ENCODE assay signal across 23 mouse cellular contexts in the genomic region with DNA sequence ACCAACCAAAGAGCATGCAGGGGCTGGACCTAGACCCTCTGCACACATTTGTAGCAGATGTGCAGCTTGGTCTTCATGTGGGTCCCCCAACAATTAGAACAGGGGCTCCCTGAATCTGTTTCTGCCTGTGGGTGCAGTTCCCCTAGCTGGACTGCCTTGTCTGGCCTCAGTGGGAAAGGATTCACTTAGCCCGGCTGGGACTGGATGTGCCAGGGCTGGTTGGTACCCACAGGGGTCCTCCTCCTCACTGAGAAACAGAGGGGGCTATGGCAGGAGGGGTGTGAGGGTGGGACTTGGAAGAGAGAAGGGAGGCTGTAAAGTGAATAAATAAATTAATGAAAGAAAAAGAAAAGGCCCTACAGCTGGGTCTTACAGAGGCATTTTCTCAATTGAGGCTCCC.
DNase-seq lines count a peak whose midpoint lies in the region; ATAC-seq and TF ChIP-seq lines count a peak whose summit lies in the region.
"Had no signal": no experiment of that assay in that cellular context is flagged by ENCODE, and none has a peak within 500 bp of the region (broad histone marks: within the 10 kb centered on the region; RNA-seq: fewer than 3 reads in every experiment).

No protein-coding gene starts in this region.

- 0 out of 2 replicates have a peak overlapping the region, but pooled peaks have one; percentile 31 for H3K27ac ChIP-seq in forebrain, embryonic 15.5 days (replicated peaks)
- H3K27ac ChIP-seq in forebrain, embryonic 10.5 days: no peak overlapping the region
- no peak overlapping the region for H3K27ac ChIP-seq in midbrain, embryonic 15.5 days
- no peak overlapping the region for H3K27ac ChIP-seq in midbrain, embryonic 16.5 days (ENCODE audit: low read length)
- no peak overlapping the region for H3K27ac ChIP-seq in forebrain, postnatal 0 days (ENCODE audit: low read depth, low read length)
- H3K27ac ChIP-seq in gastrocnemius, adult 2 months: no peak overlapping the region
- H3K27ac ChIP-seq: embryonic facial prominence, embryonic 10.5 days; embryonic facial prominence, embryonic 13.5 days; heart, adult 2 months; heart, embryonic 10.5 days; hindbrain, embryonic 12.5 days; hindbrain, embryonic 15.5 days had no signal

- no peak overlapping the region for H3K4me3 ChIP-seq in forebrain, embryonic 15.5 days
- no peak overlapping the region for H3K4me3 ChIP-seq in forebrain, embryonic 10.5 days
- no peak overlapping the region for H3K4me3 ChIP-seq in midbrain, embryonic 15.5 days
- H3K4me3 ChIP-seq in midbrain, embryonic 16.5 days (ENCODE audit: low read depth, low read length): no peak overlapping the region
- H3K4me3 ChIP-seq in forebrain, postnatal 0 days (ENCODE audit: low read depth, low read length): no peak overlapping the region
- H3K4me3 ChIP-seq in gastrocnemius, adult 2 months: no peak overlapping the region
- H3K4me3 ChIP-seq: embryonic facial prominence, embryonic 10.5 days; embryonic facial prominence, embryonic 13.5 days; erythroblast, embryonic 14.5 days; heart, adult 2 months; heart, embryonic 10.5 days; hindbrain, embryonic 12.5 days; hindbrain, embryonic 15.5 days had no signal

- H3K9ac ChIP-seq in forebrain, embryonic 15.5 days (replicated peaks): no peak overlapping the region
- no peak overlapping the region for H3K9ac ChIP-seq in midbrain, embryonic 15.5 days
- no peak overlapping the region for H3K9ac ChIP-seq in midbrain, embryonic 16.5 days (ENCODE audit: low read depth, low read length)
- H3K9ac ChIP-seq in forebrain, postnatal 0 days: no peak overlapping the region
- H3K9ac ChIP-seq: embryonic facial prominence, embryonic 13.5 days; hindbrain, embryonic 12.5 days; hindbrain, embryonic 15.5 days had no signal

- H3K4me1 ChIP-seq in forebrain, embryonic 15.5 days: peaks cover 4% of the 10 kb centered on the region; the same call in 1 of the 2 replicates
- H3K4me1 ChIP-seq in forebrain, embryonic 10.5 days: no peaks in the 10 kb centered on the region
- peaks cover 5% of the 10 kb centered on the region for H3K4me1 ChIP-seq in midbrain, embryonic 15.5 days
- peaks cover 9% of the 10 kb centered on the region for H3K4me1 ChIP-seq in midbrain, embryonic 16.5 days (ENCODE audit: control insufficient read depth, insufficient read depth, low read length)
- no peaks in the 10 kb centered on the region for H3K4me1 ChIP-seq in forebrain, postnatal 0 days (ENCODE audit: insufficient read depth)
- H3K4me1 ChIP-seq: embryonic facial prominence, embryonic 10.5 days; embryonic facial prominence, embryonic 13.5 days; heart, embryonic 10.5 days; hindbrain, embryonic 12.5 days; hindbrain, embryonic 15.5 days had no signal

- DNase-seq in forebrain, embryonic 10.5 days (ENCODE audit: extremely low spot score, low spot score): no peak
- no peak for DNase-seq in forebrain, postnatal 0 days
- no peak for DNase-seq in gastrocnemius, adult 2 months
- DNase-seq: adrenal gland, adult 2 months; adrenal gland, postnatal 14 days; cerebellum, adult 11-12 months; cerebellum, adult 8-10 months; cerebellum, postnatal 10 days; cerebellum, postnatal 36 days; embryo, embryonic 11 days; gastrocnemius, postnatal 25 days; heart, adult 2 months had no signal

- intact Hi-C loops in gastrocnemius, adult 2 months (cut with DNase I): no loop called here

- no peaks in the 10 kb centered on the region for H3K36me3 ChIP-seq in forebrain, embryonic 15.5 days
- H3K36me3 ChIP-seq in forebrain, embryonic 10.5 days (replicated peaks): no peaks in the 10 kb centered on the region
- H3K36me3 ChIP-seq in midbrain, embryonic 15.5 days (replicated peaks): no peaks in the 10 kb centered on the region
- H3K36me3 ChIP-seq in midbrain, embryonic 16.5 days (ENCODE audit: control insufficient read depth, insufficient read depth, low read length): no peaks in the 10 kb centered on the region
- H3K36me3 ChIP-seq in forebrain, postnatal 0 days (ENCODE audit: insufficient read depth): no peaks in the 10 kb centered on the region
- H3K36me3 ChIP-seq: embryonic facial prominence, embryonic 10.5 days; heart, embryonic 10.5 days; hindbrain, embryonic 12.5 days; hindbrain, embryonic 15.5 days had no signal

- peak; percentile 55; the same call in 1 of the 2 replicates for ATAC-seq in forebrain, embryonic 15.5 days (replicated peaks)
- ATAC-seq in midbrain, embryonic 15.5 days (replicated peaks): 0 out of 2 replicates have a peak, but pooled peaks have one; percentile 54
- no peak for ATAC-seq in midbrain, embryonic 16.5 days
- ATAC-seq in forebrain, postnatal 0 days: peak; percentile 45
- ATAC-seq: CD4-positive, CD25-positive, alpha-beta regulatory T cell, adult 4 months; intestine, postnatal 0 days had no signal

- H3K27me3 ChIP-seq in forebrain, embryonic 15.5 days: no peaks in the 10 kb centered on the region
- no peaks in the 10 kb centered on the region for H3K27me3 ChIP-seq in forebrain, embryonic 10.5 days (ENCODE audit: poor library complexity, severe bottlenecking)
- no peaks in the 10 kb centered on the region for H3K27me3 ChIP-seq in midbrain, embryonic 15.5 days (replicated peaks)
- no peaks in the 10 kb centered on the region for H3K27me3 ChIP-seq in midbrain, embryonic 16.5 days (ENCODE audit: control insufficient read depth, insufficient read depth, low read depth, low read length)
- H3K27me3 ChIP-seq in forebrain, postnatal 0 days (ENCODE audit: insufficient read depth, low read length): no peaks in the 10 kb centered on the region
- H3K27me3 ChIP-seq: embryonic facial prominence, embryonic 13.5 days; hindbrain, embryonic 12.5 days; hindbrain, embryonic 15.5 days had no signal

- WGBS in forebrain, embryonic 15.5 days: 43% methylated on average over 1 of the region's 1 CpGs
- 76% methylated on average over 1 of the region's 1 CpGs for WGBS in forebrain, embryonic 10.5 days
- WGBS in midbrain, embryonic 15.5 days: 70% methylated on average over 1 of the region's 1 CpGs
- 73% methylated on average over 1 of the region's 1 CpGs for WGBS in midbrain, embryonic 16.5 days
- 45% methylated on average over 1 of the region's 1 CpGs for WGBS in forebrain, postnatal 0 days

- TF ChIP-seq CTCF in forebrain, postnatal 0 days (IDR thresholded peaks at IDR 0.05; ENCODE audit: low read depth): no peak
- TF ChIP-seq CTCF in gastrocnemius, adult 2 months (IDR thresholded peaks at IDR 0.05): no peak

- no peak overlapping the region for H3K4me2 ChIP-seq in forebrain, embryonic 15.5 days (replicated peaks)
- H3K4me2 ChIP-seq in midbrain, embryonic 15.5 days: no peak overlapping the region
- no peak overlapping the region for H3K4me2 ChIP-seq in midbrain, embryonic 16.5 days (ENCODE audit: low read length)
- no peak overlapping the region for H3K4me2 ChIP-seq in forebrain, postnatal 0 days (ENCODE audit: low read depth)
- H3K4me2 ChIP-seq: embryonic facial prominence, embryonic 13.5 days; hindbrain, embryonic 12.5 days; hindbrain, embryonic 15.5 days had no signal

- no peaks in the 10 kb centered on the region for H3K9me3 ChIP-seq in forebrain, embryonic 15.5 days
- H3K9me3 ChIP-seq in forebrain, embryonic 10.5 days: no peaks in the 10 kb centered on the region
- no peaks in the 10 kb centered on the region for H3K9me3 ChIP-seq in midbrain, embryonic 15.5 days
- no peaks in the 10 kb centered on the region for H3K9me3 ChIP-seq in midbrain, embryonic 16.5 days (replicated peaks; ENCODE audit: control insufficient read depth, low read length, poor library complexity, severe bottlenecking)
- no peaks in the 10 kb centered on the region for H3K9me3 ChIP-seq in forebrain, postnatal 0 days (ENCODE audit: low read length)
- H3K9me3 ChIP-seq: embryonic facial prominence, embryonic 10.5 days; embryonic facial prominence, embryonic 13.5 days; heart, embryonic 10.5 days; hindbrain, embryonic 12.5 days; hindbrain, embryonic 15.5 days had no signal
